Mouse (Mus musculus): ENCODE measurements around the gene Bbs9.

The Bbs9 gene

GRCm38 (mm10) chr9:22879266-22879665, 403.8 kb downstream of the Bbs9 start:
- no peak for DNase-seq

- DNase-seq: no peak
Observed at GRCm38 (mm10) chr9:22886351-22886750, 410.8 kb downstream of the Bbs9 start.

GRCm38 (mm10) chr9:22905434-22905833, 429.9 kb downstream of the Bbs9 start:
- DNase-seq: no peak

GRCm38 (mm10) chr9:22916808-22917207, 441.3 kb downstream of the Bbs9 start:
- DNase-seq: no peak

GRCm38 (mm10) chr9:22935645-22936044, 460.1 kb downstream of the Bbs9 start:
- DNase-seq: no peak

All from cerebellum, postnatal 10 days (tissue).